Mouse (Mus musculus): ENCODE results near the gene Ell. TPM values are rescaled to one million over a fixed set of nuclear protein-coding genes. Genes with fewer than 3 reads are reported as not detected.

Gene Ell
- total RNA-seq, 2 experiments from 2014 or later = 2.8 to 10.5 TPM

GRCm38 (mm10) chr8:70529741-70530161 lies 9.5 kb upstream of the Ell start:
- ATAC-seq (replicated peaks; ENCODE audit: low FRiP score, poor library complexity, severe bottlenecking) = no peak

GRCm38 (mm10) chr8:70530314-70530713 lies 8.9 kb upstream of the Ell start:
- ATAC-seq (replicated peaks; ENCODE audit: low FRiP score, poor library complexity, severe bottlenecking) = no peak

- no peak for ATAC-seq (replicated peaks; ENCODE audit: low FRiP score, poor library complexity, severe bottlenecking)
These were observed 5.0 kb upstream of the Ell start for GRCm38 (mm10) chr8:70534281-70534680.

GRCm38 (mm10) chr8:70535221-70535620 lies 4.0 kb upstream of the Ell start:
- ATAC-seq (replicated peaks; ENCODE audit: low FRiP score, poor library complexity, severe bottlenecking) = no peak

GRCm38 (mm10) chr8:70535701-70536100 lies 3.6 kb upstream of the Ell start:
- no peak for ATAC-seq (replicated peaks; ENCODE audit: low FRiP score, poor library complexity, severe bottlenecking)

GRCm38 (mm10) chr8:70538024-70538579 lies 1.2 kb upstream of the Ell start:
- ATAC-seq (replicated peaks; ENCODE audit: low FRiP score, poor library complexity, severe bottlenecking) = peak; percentile 35

GRCm38 (mm10) chr8:70538633-70539076 lies 602 bp upstream of the Ell start:
- ATAC-seq (replicated peaks; ENCODE audit: low FRiP score, poor library complexity, severe bottlenecking) = peak; percentile 78

- ATAC-seq (replicated peaks; ENCODE audit: low FRiP score, poor library complexity, severe bottlenecking) = 0 out of 2 replicates have a peak, but pooled peaks have one; percentile 7
These were observed 803 bp downstream of the Ell start for GRCm38 (mm10) chr8:70540013-70540506.

- no peak for ATAC-seq (replicated peaks; ENCODE audit: low FRiP score, poor library complexity, severe bottlenecking)
These were observed 1.3 kb downstream of the Ell start for GRCm38 (mm10) chr8:70540507-70541071.

GRCm38 (mm10) chr8:70541081-70541480 lies 1.8 kb downstream of the Ell start:
- ATAC-seq (replicated peaks; ENCODE audit: low FRiP score, poor library complexity, severe bottlenecking) = no peak

GRCm38 (mm10) chr8:70544200-70544687 lies 5.0 kb downstream of the Ell start:
- ATAC-seq (replicated peaks; ENCODE audit: low FRiP score, poor library complexity, severe bottlenecking) = no peak

- no peak for ATAC-seq (replicated peaks; ENCODE audit: low FRiP score, poor library complexity, severe bottlenecking)
These were observed 7.2 kb downstream of the Ell start for GRCm38 (mm10) chr8:70546412-70546811.

- no peak for ATAC-seq (replicated peaks; ENCODE audit: low FRiP score, poor library complexity, severe bottlenecking)
These were observed 8.5 kb downstream of the Ell start for GRCm38 (mm10) chr8:70547762-70548161.

GRCm38 (mm10) chr8:70549412-70550184 lies 10.3 kb downstream of the Ell start:
- ATAC-seq (replicated peaks; ENCODE audit: low FRiP score, poor library complexity, severe bottlenecking) = no peak

- ATAC-seq (replicated peaks; ENCODE audit: low FRiP score, poor library complexity, severe bottlenecking) = no peak
These were observed 12.4 kb downstream of the Ell start for GRCm38 (mm10) chr8:70551558-70552161.

GRCm38 (mm10) chr8:70552836-70553235 lies 13.6 kb downstream of the Ell start:
- ATAC-seq (replicated peaks; ENCODE audit: low FRiP score, poor library complexity, severe bottlenecking) = no peak

- ATAC-seq (replicated peaks; ENCODE audit: low FRiP score, poor library complexity, severe bottlenecking) = no peak
These were observed 14.5 kb downstream of the Ell start for GRCm38 (mm10) chr8:70553740-70554139.

- no peak for ATAC-seq (replicated peaks; ENCODE audit: low FRiP score, poor library complexity, severe bottlenecking)
These were observed 16.0 kb downstream of the Ell start for GRCm38 (mm10) chr8:70555079-70555747.

GRCm38 (mm10) chr8:70558334-70558733 lies 19.1 kb downstream of the Ell start:
- ATAC-seq (replicated peaks; ENCODE audit: low FRiP score, poor library complexity, severe bottlenecking) = no peak

GRCm38 (mm10) chr8:70558983-70559382 lies 19.7 kb downstream of the Ell start:
- no peak for ATAC-seq (replicated peaks; ENCODE audit: low FRiP score, poor library complexity, severe bottlenecking)
